Mouse (Mus musculus): ENCODE measurements at regions not wholly inside any gene's neighbourhood (a gene's known extent, or its start where the extent isn't known, plus 50 kb on each side); places are given as distances from the start of the nearest gene placed in this dataset.
A peak's percentile ranks its signal among the peaks of the same experiment; 100 is the strongest.

GRCm38 (mm10) chr5:118338186-118338585 lies 93.2 kb downstream of the 2410131K14Rik start:
- Histone ChIP-seq H3K27me3 (ENCODE audit: low read depth, poor library complexity, severe bottlenecking) (peaks cover 11% of the 10 kb centered on the region), H3K36me3 (no peaks in the 10 kb centered on the region), H3K4me1 (no peaks in the 10 kb centered on the region; the same call in 1 of the 2 replicates), H3K9me3 (replicated peaks) (no peaks in the 10 kb centered on the region), H3K4me3 (no peak overlapping the region), H3K27ac (replicated peaks) (no peak overlapping the region)
- no peak for DNase-seq (ENCODE audit: low spot score)
- 94% methylated on average over 8 of the region's 8 CpGs for WGBS

GRCm38 (mm10) chr5:118339676-118340661 lies 94.9 kb downstream of the 2410131K14Rik start:
- peaks cover 11% of the 10 kb centered on the region for H3K4me1 ChIP-seq
- peaks cover 19% of the 10 kb centered on the region; the same call in 1 of the 2 replicates for H3K27me3 ChIP-seq (ENCODE audit: low read depth, poor library complexity, severe bottlenecking)
- H3K4me3 ChIP-seq = no peak overlapping the region
- DNase-seq (ENCODE audit: low spot score) = no peak
- WGBS = 69% methylated on average over 22 of the region's 22 CpGs
- H3K36me3 ChIP-seq = no peaks in the 10 kb centered on the region
- no peaks in the 10 kb centered on the region for H3K9me3 ChIP-seq (replicated peaks)
- no peak overlapping the region for H3K27ac ChIP-seq (replicated peaks)

- Histone ChIP-seq H3K36me3 (no peaks in the 10 kb centered on the region), H3K27ac (replicated peaks) (no peak overlapping the region), H3K4me3 (no peak overlapping the region; the same call in 1 of the 2 replicates), H3K4me1 (peaks cover 11% of the 10 kb centered on the region), H3K27me3 (ENCODE audit: low read depth, poor library complexity, severe bottlenecking) (peaks cover 16% of the 10 kb centered on the region; the same call in 1 of the 2 replicates), H3K9me3 (replicated peaks) (no peaks in the 10 kb centered on the region)
- 22% methylated on average over 19 of the region's 19 CpGs for whole genome bisulfite sequencing
- DNase-seq (ENCODE audit: low spot score) = no peak
These were observed 98.7 kb downstream of the 2410131K14Rik start for GRCm38 (mm10) chr5:118343444-118344320.

- Histone ChIP-seq H3K4me1 (peaks cover 11% of the 10 kb centered on the region), H3K27me3 (ENCODE audit: low read depth, poor library complexity, severe bottlenecking) (peaks cover 14% of the 10 kb centered on the region; the same call in 1 of the 2 replicates), H3K9me3 (replicated peaks) (no peaks in the 10 kb centered on the region), H3K36me3 (no peaks in the 10 kb centered on the region), H3K4me3 (no peak overlapping the region), H3K27ac (replicated peaks) (no peak overlapping the region)
- WGBS = 79% methylated on average over 3 of the region's 3 CpGs
- no peak for DNase-seq (ENCODE audit: low spot score)
These were observed 100.2 kb downstream of the 2410131K14Rik start for GRCm38 (mm10) chr5:118345226-118345625.

GRCm38 (mm10) chr5:118349057-118349456 lies 104.0 kb downstream of the 2410131K14Rik start:
- Histone ChIP-seq H3K27ac (replicated peaks) (no peak overlapping the region), H3K4me3 (no peak overlapping the region), H3K36me3 (no peaks in the 10 kb centered on the region), H3K4me1 (peaks cover 17% of the 10 kb centered on the region), H3K9me3 (replicated peaks) (no peaks in the 10 kb centered on the region), H3K27me3 (ENCODE audit: low read depth, poor library complexity, severe bottlenecking) (peaks cover 5% of the 10 kb centered on the region; the same call in 1 of the 2 replicates)
- WGBS = 90% methylated on average over 3 of the region's 3 CpGs
- DNase-seq (ENCODE audit: low spot score) = no peak

- peaks cover 32% of the 10 kb centered on the region for H3K4me1 ChIP-seq
- no peaks in the 10 kb centered on the region for H3K36me3 ChIP-seq
- no peaks in the 10 kb centered on the region for H3K9me3 ChIP-seq (replicated peaks)
- WGBS = 20% methylated on average over 1 of the region's 1 CpGs
- no peak for DNase-seq (ENCODE audit: low spot score)
- H3K27ac ChIP-seq (replicated peaks) = no peak overlapping the region
- no peaks in the 10 kb centered on the region for H3K27me3 ChIP-seq (ENCODE audit: low read depth, poor library complexity, severe bottlenecking)
- no peak overlapping the region for H3K4me3 ChIP-seq
These were observed 106.3 kb downstream of the 2410131K14Rik start for GRCm38 (mm10) chr5:118351301-118351700.

GRCm38 (mm10) chr5:118352142-118352541 lies 107.1 kb downstream of the 2410131K14Rik start:
- 94% methylated on average over 4 of the region's 4 CpGs for WGBS
- Histone ChIP-seq H3K9me3 (replicated peaks) (no peaks in the 10 kb centered on the region), H3K4me3 (no peak overlapping the region), H3K4me1 (peaks cover 32% of the 10 kb centered on the region), H3K27me3 (ENCODE audit: low read depth, poor library complexity, severe bottlenecking) (no peaks in the 10 kb centered on the region), H3K36me3 (no peaks in the 10 kb centered on the region), H3K27ac (replicated peaks) (no peak overlapping the region)
- DNase-seq (ENCODE audit: low spot score) = no peak

GRCm38 (mm10) chr5:118353061-118353460 lies 108.0 kb downstream of the 2410131K14Rik start:
- no peak for DNase-seq (ENCODE audit: low spot score)
- Histone ChIP-seq H3K4me3 (no peak overlapping the region), H3K9me3 (replicated peaks) (no peaks in the 10 kb centered on the region), H3K27ac (replicated peaks) (no peak overlapping the region), H3K27me3 (ENCODE audit: low read depth, poor library complexity, severe bottlenecking) (no peaks in the 10 kb centered on the region), H3K36me3 (no peaks in the 10 kb centered on the region), H3K4me1 (peaks cover 32% of the 10 kb centered on the region)
- 57% methylated on average over 6 of the region's 6 CpGs for WGBS

GRCm38 (mm10) chr5:118353689-118354088 lies 108.7 kb downstream of the 2410131K14Rik start:
- peak overlapping the region; percentile 20; the same call in 1 of the 2 replicates for H3K4me3 ChIP-seq
- 24% methylated on average over 9 of the region's 9 CpGs for WGBS
- H3K27me3 ChIP-seq (ENCODE audit: low read depth, poor library complexity, severe bottlenecking) = no peaks in the 10 kb centered on the region
- no peaks in the 10 kb centered on the region for H3K9me3 ChIP-seq (replicated peaks)
- H3K27ac ChIP-seq (replicated peaks) = peak overlapping the region; percentile 42; the same call in 1 of the 2 replicates
- no peaks in the 10 kb centered on the region for H3K36me3 ChIP-seq
- peak; percentile 40 for DNase-seq (ENCODE audit: low spot score)
- peaks cover 32% of the 10 kb centered on the region for H3K4me1 ChIP-seq

GRCm38 (mm10) chr5:118354127-118354526 lies 109.1 kb downstream of the 2410131K14Rik start:
- peak overlapping the region; percentile 42; the same call in 1 of the 2 replicates for H3K27ac ChIP-seq (replicated peaks)
- H3K27me3 ChIP-seq (ENCODE audit: low read depth, poor library complexity, severe bottlenecking) = no peaks in the 10 kb centered on the region
- no peaks in the 10 kb centered on the region for H3K36me3 ChIP-seq
- H3K9me3 ChIP-seq (replicated peaks) = no peaks in the 10 kb centered on the region
- no peak for DNase-seq (ENCODE audit: low spot score)
- 41% methylated on average over 5 of the region's 5 CpGs for WGBS
- H3K4me3 ChIP-seq = peak overlapping the region; percentile 20; the same call in 1 of the 2 replicates
- H3K4me1 ChIP-seq = peaks cover 32% of the 10 kb centered on the region

- no peak for DNase-seq (ENCODE audit: low spot score)
- 22% methylated on average over 3 of the region's 3 CpGs for WGBS
- Histone ChIP-seq H3K36me3 (no peaks in the 10 kb centered on the region), H3K4me1 (peaks cover 32% of the 10 kb centered on the region), H3K9me3 (replicated peaks) (no peaks in the 10 kb centered on the region), H3K27ac (replicated peaks) (peak overlapping the region; percentile 2; the same call in 1 of the 2 replicates), H3K27me3 (ENCODE audit: low read depth, poor library complexity, severe bottlenecking) (no peaks in the 10 kb centered on the region), H3K4me3 (no peak overlapping the region)
These were observed 109.8 kb downstream of the 2410131K14Rik start for GRCm38 (mm10) chr5:118354871-118355270.

GRCm38 (mm10) chr5:118355287-118355686 lies 110.3 kb downstream of the 2410131K14Rik start:
- no peak overlapping the region for H3K4me3 ChIP-seq
- no peaks in the 10 kb centered on the region for H3K36me3 ChIP-seq
- H3K9me3 ChIP-seq (replicated peaks) = no peaks in the 10 kb centered on the region
- DNase-seq (ENCODE audit: low spot score) = no peak
- peak overlapping the region; percentile 2; the same call in 1 of the 2 replicates for H3K27ac ChIP-seq (replicated peaks)
- no peaks in the 10 kb centered on the region for H3K27me3 ChIP-seq (ENCODE audit: low read depth, poor library complexity, severe bottlenecking)
- WGBS = 77% methylated on average over 5 of the region's 5 CpGs
- H3K4me1 ChIP-seq = peaks cover 32% of the 10 kb centered on the region
